Mouse (Mus musculus): ENCODE measurements at regions not wholly inside any gene's neighbourhood (a gene's known extent, or its start where the extent isn't known, plus 50 kb on each side); places are given as distances from the start of the nearest gene placed in this dataset.

- WGBS (ENCODE audit: insufficient replicate concordance): 56% methylated on average over 3 of the region's 3 CpGs
- no peak for DNase-seq
- Histone ChIP-seq H3K4me1 (ENCODE audit: insufficient read depth) (no peaks in the 10 kb centered on the region), H3K9ac (replicated peaks) (no peak overlapping the region), H3K4me2 (ENCODE audit: low read depth, low read length) (no peak overlapping the region), H3K27ac (ENCODE audit: low read depth) (no peak overlapping the region), H3K36me3 (replicated peaks; ENCODE audit: insufficient read depth, low read length) (no peaks in the 10 kb centered on the region), H3K4me3 (ENCODE audit: low read depth, low read length) (no peak overlapping the region), H3K9me3 (ENCODE audit: low read length) (no peaks in the 10 kb centered on the region), H3K27me3 (ENCODE audit: insufficient read depth, low read length) (no peaks in the 10 kb centered on the region)
- no peak for TF ChIP-seq CTCF (IDR thresholded peaks at IDR 0.05; ENCODE audit: low read depth)
- no peak for TF ChIP-seq EP300 (IDR thresholded peaks at IDR 0.05; ENCODE audit: low read depth)
- no peak for ATAC-seq
Observed at GRCm38 (mm10) chr16:62407526-62408165, 379.0 kb downstream of the Nsun3 start.

DNA sequence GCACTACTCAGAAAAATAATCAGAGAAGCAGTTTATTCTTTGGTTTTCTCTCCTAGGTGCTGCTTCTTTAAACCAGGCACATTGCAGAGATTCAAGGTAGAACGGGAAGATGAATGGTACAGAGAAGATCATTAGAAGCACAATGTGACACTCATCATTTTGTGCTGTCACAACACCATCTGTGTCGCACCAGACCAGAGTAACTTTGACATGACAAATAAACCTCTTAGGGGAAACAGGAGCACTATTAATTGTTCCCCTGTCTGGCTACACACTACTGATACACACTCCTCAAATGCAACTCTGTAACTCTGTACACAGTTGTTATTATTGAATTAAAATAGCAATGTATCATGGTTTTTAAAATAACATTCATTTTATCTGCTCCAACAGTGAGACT, 380.2 kb downstream of the Nsun3 start:
- TF ChIP-seq CTCF (IDR thresholded peaks at IDR 0.05; ENCODE audit: low read depth) (no peak), EP300 (IDR thresholded peaks at IDR 0.05; ENCODE audit: low read depth) (no peak)
- 78% methylated on average over 2 of the region's 2 CpGs for WGBS (ENCODE audit: insufficient replicate concordance)
- ATAC-seq (no peak), DNase-seq (no peak)
- Histone ChIP-seq H3K9me3 (ENCODE audit: low read length) (no peaks in the 10 kb centered on the region), H3K27ac (ENCODE audit: low read depth) (no peak overlapping the region), H3K4me1 (ENCODE audit: insufficient read depth) (no peaks in the 10 kb centered on the region), H3K9ac (replicated peaks) (no peak overlapping the region), H3K4me3 (ENCODE audit: low read depth, low read length) (no peak overlapping the region), H3K27me3 (ENCODE audit: insufficient read depth, low read length) (no peaks in the 10 kb centered on the region), H3K36me3 (replicated peaks; ENCODE audit: insufficient read depth, low read length) (no peaks in the 10 kb centered on the region), H3K4me2 (ENCODE audit: low read depth, low read length) (no peak overlapping the region)

GRCm38 (mm10) chr16:62357279-62357678, 429.3 kb downstream of the Nsun3 start:
- Histone ChIP-seq H3K36me3 (replicated peaks; ENCODE audit: insufficient read depth, low read length) (no peaks in the 10 kb centered on the region), H3K9ac (replicated peaks) (no peak overlapping the region), H3K27me3 (ENCODE audit: insufficient read depth, low read length) (no peaks in the 10 kb centered on the region), H3K4me2 (ENCODE audit: low read depth, low read length) (no peak overlapping the region), H3K9me3 (ENCODE audit: low read length) (no peaks in the 10 kb centered on the region), H3K4me3 (ENCODE audit: low read depth, low read length) (no peak overlapping the region), H3K27ac (ENCODE audit: low read depth) (no peak overlapping the region), H3K4me1 (ENCODE audit: insufficient read depth) (no peaks in the 10 kb centered on the region)
- no peak for TF ChIP-seq EP300 (IDR thresholded peaks at IDR 0.05; ENCODE audit: low read depth)
- no peak for TF ChIP-seq CTCF (IDR thresholded peaks at IDR 0.05; ENCODE audit: low read depth)
- no peak for ATAC-seq
- DNase-seq: no peak

- 70% methylated on average over 3 of the region's 3 CpGs for WGBS (ENCODE audit: insufficient replicate concordance)
- TF ChIP-seq EP300 (IDR thresholded peaks at IDR 0.05; ENCODE audit: low read depth) (no peak), CTCF (IDR thresholded peaks at IDR 0.05; ENCODE audit: low read depth) (no peak)
Observed at GRCm38 (mm10) chr16:62356349-62356748, 430.3 kb downstream of the Nsun3 start.

GRCm38 (mm10) chr16:62355830-62356270, 430.8 kb downstream of the Nsun3 start:
- TF ChIP-seq CTCF (IDR thresholded peaks at IDR 0.05; ENCODE audit: low read depth): no peak
- no peak for TF ChIP-seq EP300 (IDR thresholded peaks at IDR 0.05; ENCODE audit: low read depth)
- Histone ChIP-seq H3K27ac (ENCODE audit: low read depth) (no peak overlapping the region), H3K4me3 (ENCODE audit: low read depth, low read length) (no peak overlapping the region), H3K9ac (replicated peaks) (no peak overlapping the region), H3K4me2 (ENCODE audit: low read depth, low read length) (no peak overlapping the region), H3K27me3 (ENCODE audit: insufficient read depth, low read length) (no peaks in the 10 kb centered on the region), H3K4me1 (ENCODE audit: insufficient read depth) (no peaks in the 10 kb centered on the region), H3K36me3 (replicated peaks; ENCODE audit: insufficient read depth, low read length) (no peaks in the 10 kb centered on the region), H3K9me3 (ENCODE audit: low read length) (no peaks in the 10 kb centered on the region)
- WGBS (ENCODE audit: insufficient replicate concordance): 65% methylated on average over 8 of the region's 8 CpGs
- no peak for ATAC-seq
- DNase-seq: no peak

More at GRCm38 (mm10) chr16:62356349-62356748, 430.3 kb downstream of the Nsun3 start:
- Histone ChIP-seq H3K27me3 (ENCODE audit: insufficient read depth, low read length) (no peaks in the 10 kb centered on the region), H3K27ac (ENCODE audit: low read depth) (no peak overlapping the region), H3K4me2 (ENCODE audit: low read depth, low read length) (no peak overlapping the region), H3K4me1 (ENCODE audit: insufficient read depth) (no peaks in the 10 kb centered on the region), H3K36me3 (replicated peaks; ENCODE audit: insufficient read depth, low read length) (no peaks in the 10 kb centered on the region), H3K4me3 (ENCODE audit: low read depth, low read length) (no peak overlapping the region), H3K9me3 (ENCODE audit: low read length) (no peaks in the 10 kb centered on the region), H3K9ac (replicated peaks) (no peak overlapping the region)
- DNase-seq (no peak), ATAC-seq (no peak)

DNA sequence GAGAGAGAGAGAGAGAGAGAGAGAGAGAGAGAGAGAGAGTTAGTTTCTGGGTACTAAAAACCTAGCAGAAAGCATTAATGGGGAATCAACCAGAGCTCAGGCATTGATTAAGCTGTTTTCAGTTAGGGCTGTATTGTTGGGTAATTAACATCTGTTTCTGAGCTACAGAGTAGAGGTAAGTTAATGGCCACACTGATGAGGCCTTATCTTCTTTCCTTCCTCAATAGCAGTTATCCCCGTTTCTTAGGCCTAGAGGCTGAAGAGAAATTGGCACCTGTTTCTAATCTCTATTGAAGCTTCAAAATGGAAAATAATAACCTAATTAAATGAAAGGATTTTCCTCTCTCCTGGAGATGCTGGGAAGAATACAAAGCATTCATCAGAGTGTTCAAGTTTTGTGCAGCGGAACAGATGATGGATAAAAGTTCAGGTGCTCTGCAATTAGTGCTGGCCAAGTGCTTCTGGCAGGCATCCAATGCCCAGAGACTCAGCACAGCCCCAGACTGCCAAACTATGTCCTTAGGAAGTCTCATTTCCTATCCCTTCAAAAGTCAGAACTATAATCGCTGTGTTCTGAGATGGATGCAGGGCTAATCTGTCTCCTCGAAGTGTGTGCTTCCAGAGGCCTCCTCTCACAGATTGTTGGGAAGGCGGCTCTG, 459.1 kb downstream of the Nsun3 start:
- WGBS (ENCODE audit: insufficient replicate concordance): 57% methylated on average over 5 of the region's 5 CpGs
- Histone ChIP-seq H3K36me3 (replicated peaks; ENCODE audit: insufficient read depth, low read length) (no peaks in the 10 kb centered on the region), H3K9me3 (ENCODE audit: low read length) (no peaks in the 10 kb centered on the region), H3K27ac (ENCODE audit: low read depth) (no peak overlapping the region), H3K4me3 (ENCODE audit: low read depth, low read length) (no peak overlapping the region), H3K4me2 (ENCODE audit: low read depth, low read length) (no peak overlapping the region), H3K27me3 (ENCODE audit: insufficient read depth, low read length) (no peaks in the 10 kb centered on the region), H3K9ac (replicated peaks) (no peak overlapping the region), H3K4me1 (ENCODE audit: insufficient read depth) (no peaks in the 10 kb centered on the region)
- ATAC-seq (no peak), DNase-seq (no peak)
- TF ChIP-seq CTCF (IDR thresholded peaks at IDR 0.05; ENCODE audit: low read depth) (no peak), EP300 (IDR thresholded peaks at IDR 0.05; ENCODE audit: low read depth) (no peak)

Measured in liver, postnatal 0 days (tissue).